Mouse (Mus musculus): Measurements from ENCODE around the gene Bmi1.

DNA sequence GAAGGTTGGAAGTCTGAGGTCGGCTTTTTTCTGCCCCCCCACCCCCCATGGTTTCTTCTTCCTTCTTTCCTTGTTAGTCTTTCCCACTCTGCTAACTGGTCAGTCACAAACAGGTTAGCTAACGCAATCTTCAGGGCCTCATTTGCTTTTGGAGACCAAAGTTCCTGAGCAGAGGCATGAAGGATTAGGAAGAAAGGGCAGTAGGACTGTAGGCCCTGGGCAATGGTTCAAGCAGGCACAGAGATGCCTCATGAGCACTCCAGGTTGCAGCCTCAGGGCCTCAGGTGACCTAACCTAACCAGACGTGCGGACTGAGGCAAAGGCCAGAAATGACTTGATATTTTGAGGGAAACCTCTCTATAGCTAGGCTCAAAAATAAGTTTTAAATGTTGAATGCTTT, 41.7 kb downstream of the Bmi1 start:
- TF ChIP-seq GATA1 (IDR thresholded peaks at IDR 0.05; ENCODE audit: low read length): no peak
- TF ChIP-seq TAL1 (IDR thresholded peaks at IDR 0.05; ENCODE audit: low read length): no peak
